Mouse (Mus musculus): ENCODE results near the gene Pxylp1.

The Pxylp1 gene

DNA sequence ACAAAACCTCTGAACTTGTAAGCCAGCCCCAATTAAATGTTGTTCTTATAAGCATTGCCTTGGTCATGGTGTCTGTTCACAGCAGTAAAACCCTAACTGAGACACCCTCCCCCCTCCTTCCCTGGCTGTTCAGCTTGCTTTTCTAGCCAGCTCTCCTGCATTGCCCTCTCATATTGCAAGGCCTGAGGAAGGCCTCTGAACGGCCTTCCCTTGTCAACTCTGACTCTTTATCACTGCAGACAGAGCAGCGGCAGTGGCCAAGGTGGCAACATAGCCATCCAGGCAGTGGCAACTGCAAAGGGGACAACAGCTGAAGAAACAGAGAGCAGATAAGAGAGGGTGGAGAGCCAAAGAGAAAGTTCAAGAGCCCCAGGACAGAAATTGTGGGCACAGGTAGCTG lies 64.4 kb downstream of the Pxylp1 start:
- ATAC-seq (ENCODE audit: insufficient number of reproducible peaks, low FRiP score, low TSS enrichment): no peak

DNA sequence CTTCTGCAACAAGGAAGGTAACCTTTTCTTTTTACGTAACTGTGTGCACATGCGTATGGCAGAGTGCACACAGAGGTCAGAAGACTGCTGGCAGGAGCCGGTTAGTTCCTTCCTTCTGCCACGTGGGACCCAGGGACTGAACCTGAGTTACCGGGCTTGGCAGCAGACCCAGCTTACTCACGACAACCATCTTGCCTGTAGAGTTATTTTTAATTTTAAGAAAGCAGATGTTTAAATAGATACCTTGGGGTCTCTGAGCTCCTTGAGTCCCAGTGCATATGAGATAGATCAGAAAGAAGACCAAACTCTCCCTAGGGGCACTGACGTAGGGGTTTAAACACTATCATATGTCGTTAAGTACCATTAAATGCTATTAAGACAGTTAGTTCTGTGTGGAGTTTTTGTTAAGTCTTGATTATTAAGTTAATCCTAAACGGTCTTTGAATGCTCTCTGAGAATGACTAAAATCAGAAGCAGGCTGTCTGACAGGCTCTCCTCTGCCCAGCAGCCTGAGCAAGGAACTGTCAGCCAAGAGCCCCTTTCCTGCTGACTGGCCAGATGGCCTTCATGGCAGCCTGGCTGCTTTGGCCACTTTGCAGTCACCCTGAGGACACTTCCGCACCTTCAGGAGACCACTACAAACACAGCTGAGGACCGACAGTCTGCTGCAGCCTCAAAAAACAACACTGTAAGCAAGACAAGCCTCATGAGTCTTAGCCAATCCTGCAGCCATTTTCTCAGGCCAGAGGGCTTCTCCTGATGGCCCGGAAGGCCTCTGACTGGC lies 65.3 kb downstream of the Pxylp1 start:
- ATAC-seq (ENCODE audit: insufficient number of reproducible peaks, low FRiP score, low TSS enrichment): peak; percentile 83

DNA sequence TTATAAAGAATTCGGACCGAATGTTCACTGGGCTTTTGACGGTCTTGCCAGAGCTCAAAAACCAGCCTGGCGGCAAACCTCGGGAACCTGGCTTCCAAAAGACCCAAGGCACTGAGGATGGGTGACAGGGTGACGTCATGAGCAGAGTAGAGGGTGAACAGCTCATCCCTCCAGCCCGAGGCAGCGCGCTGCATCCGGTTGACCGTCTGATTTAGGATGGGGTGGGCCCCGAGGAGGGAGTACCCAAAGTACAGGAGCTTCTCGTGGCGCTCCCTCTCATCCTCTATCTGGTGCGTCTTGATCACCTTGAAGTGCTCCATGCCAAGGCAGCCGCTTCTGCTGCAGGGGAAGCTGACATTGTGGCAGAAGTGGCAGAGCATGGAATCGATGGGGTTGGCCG lies 67.6 kb downstream of the Pxylp1 start:
- ATAC-seq (ENCODE audit: insufficient number of reproducible peaks, low FRiP score, low TSS enrichment): no peak

DNA sequence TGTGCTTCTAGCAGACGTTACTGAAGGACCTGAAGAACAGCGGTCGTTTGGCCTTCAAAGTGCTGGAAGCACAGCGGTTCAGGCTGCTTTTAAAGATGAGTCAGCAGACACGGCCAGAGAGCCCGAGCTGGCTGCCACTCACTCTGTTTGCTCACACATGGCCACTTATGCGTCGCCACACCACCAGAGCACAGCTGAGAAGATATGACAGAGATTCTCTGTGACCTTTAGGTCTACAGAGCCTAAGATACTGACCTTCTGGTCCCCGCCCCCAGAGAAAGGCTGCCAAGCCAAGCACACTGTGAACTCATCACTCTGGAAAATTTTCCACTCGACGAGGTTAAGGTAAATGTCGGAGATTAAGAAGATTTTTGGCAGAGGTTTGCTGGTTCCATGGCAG lies 68.4 kb downstream of the Pxylp1 start:
- no peak for ATAC-seq (ENCODE audit: insufficient number of reproducible peaks, low FRiP score, low TSS enrichment)

DNA sequence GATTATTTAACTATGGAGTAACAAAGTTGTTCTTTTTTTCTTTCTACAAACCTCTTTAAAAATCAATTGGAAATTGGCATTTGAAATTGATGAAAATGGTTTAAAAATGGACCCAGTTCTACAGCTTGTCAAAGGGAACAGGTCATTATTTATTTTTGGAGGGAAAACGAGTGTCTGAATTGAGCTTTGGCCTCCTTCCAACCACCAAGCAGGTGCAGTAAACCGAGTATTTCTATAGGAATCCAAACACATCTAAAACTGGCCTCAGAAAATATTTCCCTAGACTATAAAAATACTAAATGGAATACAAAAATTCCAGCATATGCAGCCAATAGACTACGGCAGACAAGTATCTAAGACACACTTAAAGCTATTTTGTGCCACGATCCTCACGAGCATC lies 68.9 kb downstream of the Pxylp1 start:
- no peak for ATAC-seq (ENCODE audit: insufficient number of reproducible peaks, low FRiP score, low TSS enrichment)

DNA sequence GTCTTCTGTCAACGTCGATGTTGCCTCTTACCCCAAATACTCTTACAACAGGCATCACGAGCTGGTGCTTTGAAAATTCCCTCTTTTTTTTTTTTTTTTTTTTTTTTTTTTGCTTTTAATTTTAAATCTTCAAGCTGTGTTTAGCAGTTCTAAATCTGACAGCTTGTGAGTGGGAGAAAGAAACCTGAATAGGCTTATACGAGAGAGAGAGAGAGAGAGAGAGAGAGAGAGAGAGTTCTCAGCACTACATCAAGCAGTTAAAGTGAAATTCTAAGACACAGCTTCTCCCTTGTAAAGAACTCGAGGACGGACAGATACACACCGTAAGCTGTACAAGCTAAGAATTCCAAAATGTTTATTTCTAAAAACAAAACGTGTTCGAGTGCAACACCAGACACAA lies 69.5 kb downstream of the Pxylp1 start:
- ATAC-seq (ENCODE audit: insufficient number of reproducible peaks, low FRiP score, low TSS enrichment): no peak

DNA sequence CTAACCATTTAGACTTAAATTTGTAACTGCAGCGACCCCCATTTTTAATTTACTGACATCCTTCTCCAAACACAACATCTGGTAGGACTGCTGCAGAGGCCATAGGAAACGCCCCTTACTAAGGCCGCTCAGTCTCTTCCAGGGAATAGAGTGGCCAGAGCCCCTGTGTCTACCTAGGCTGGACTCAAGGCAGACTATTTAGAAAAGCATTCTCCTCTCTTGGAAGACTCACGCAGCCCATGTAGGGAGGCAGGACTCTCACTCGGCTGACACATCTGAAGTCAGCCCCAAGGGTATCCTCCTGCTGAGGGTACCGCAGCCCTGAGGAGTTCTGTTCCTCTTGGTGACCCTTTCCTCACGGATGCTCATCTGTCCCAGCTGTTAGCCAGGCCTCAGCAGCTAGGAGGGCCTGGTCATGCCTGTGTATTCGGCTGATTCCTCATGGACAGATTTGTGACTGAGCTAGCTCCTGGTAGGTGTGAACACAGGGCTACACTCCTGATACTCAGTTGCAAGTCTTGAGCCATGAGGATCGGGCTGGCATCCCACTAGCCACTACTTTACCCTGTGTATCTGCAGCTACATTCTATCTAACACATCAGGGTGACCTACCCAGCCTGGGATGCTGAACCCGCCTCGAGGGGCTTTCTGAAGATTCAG lies 73.5 kb downstream of the Pxylp1 start:
- 0 out of 2 replicates have a peak, but pooled peaks have one; percentile 29 for ATAC-seq (ENCODE audit: insufficient number of reproducible peaks, low FRiP score, low TSS enrichment)

DNA sequence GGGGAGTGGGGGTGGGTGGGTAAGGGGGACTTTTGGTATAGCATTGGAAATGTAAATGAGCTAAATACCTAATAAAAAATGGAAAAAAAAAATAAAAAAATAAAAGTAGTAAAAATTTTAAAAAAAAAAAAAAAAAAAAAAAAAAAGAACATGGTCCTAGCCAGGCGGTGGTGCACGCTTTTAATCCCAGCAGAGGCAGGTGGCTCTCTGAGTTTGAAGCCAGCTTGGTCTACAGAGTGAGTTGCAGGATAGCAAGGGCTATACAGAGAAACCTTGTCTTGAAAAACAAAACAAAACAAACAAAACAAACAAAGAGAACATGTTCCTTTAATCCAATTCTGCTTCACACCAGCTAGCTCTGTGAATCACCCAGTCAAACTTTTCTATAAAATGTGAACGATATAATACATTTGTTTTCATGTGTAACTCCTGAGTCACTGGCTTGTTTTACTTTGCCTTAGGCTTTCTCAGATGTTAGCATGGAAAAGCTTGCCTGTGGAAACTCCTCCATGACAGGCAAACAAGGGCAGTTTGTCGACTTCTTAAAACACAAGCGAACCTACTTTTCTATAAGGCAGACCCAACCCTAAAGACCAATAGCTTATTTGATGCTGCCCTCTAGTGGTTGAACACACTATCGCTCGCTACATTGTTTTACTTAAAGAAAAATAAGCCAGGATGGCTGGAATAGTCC lies 74.2 kb downstream of the Pxylp1 start:
- ATAC-seq (ENCODE audit: insufficient number of reproducible peaks, low FRiP score, low TSS enrichment): peak; percentile 64; the same call in 1 of the 2 replicates

DNA sequence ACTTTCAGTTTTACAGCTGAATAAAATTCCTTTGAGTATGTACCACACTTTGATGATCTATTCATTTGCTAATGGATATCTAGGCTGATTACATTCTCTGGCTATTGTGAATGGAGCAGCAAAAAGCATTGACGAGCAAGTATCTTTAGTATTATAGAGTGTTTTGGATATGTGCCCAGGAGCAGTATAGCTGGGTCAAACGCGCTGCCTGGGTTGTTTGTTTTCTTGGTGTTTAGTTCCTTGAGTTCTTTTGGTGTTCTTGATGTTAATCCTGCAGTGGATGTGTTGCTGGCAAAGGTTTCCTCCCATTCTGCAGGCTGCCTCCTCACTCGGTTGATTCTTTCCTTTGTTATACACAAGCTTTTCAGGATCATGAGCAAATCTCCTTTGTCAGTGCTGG lies 80.5 kb downstream of the Pxylp1 start:
- no peak for ATAC-seq (ENCODE audit: insufficient number of reproducible peaks, low FRiP score, low TSS enrichment)

DNA sequence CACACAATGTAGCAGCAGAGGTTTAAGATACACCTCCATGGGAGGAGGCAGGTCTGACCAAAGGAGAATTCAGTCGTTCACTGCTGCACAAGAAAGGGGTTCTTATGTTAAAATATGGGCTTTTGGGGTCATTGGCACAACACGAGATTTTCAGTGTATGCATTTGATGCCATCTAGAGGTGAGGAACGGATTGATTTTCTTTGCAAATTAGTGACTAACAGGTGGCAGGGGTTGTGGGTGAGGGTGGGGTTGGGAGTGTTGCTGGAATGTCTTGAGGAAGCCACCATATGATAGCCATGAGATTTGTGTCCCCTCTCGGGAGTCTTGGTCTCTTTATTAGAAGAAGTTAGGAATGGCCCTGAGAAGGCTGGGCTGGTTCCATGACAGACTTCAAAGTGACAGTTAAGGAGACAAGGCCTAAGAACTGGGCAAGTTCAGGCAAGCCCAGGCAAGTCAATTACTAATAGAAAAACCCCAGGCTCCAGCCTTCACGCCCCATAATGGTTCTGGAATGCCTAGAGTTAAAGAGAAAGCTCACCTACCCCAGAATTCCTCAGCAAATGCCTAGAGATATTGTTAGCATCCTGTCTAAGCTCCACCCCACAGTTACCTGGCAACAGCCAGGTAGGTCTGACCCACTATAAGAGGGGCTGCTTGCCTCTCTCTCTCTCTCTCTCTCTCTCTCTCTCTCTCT lies 92.2 kb downstream of the Pxylp1 start:
- ATAC-seq (ENCODE audit: insufficient number of reproducible peaks, low FRiP score, low TSS enrichment): no peak

DNA sequence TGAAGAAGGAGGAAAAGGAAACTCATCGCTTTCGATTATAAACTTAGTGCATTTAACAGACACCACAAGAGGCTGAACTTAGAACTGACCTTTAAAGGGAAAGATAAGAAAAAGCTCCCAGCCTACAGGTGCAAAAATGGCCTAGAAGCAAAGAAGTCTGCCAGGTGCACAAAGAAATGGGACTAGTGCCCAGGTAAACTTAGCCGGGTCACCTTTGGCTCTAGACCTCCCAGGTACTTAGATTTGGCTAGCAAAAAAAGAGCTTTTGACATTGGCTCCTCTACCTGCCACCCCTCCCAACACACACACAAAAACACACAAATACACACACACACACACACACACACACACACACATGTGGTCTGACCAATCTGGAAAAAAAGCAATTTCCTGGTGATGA lies 95.2 kb downstream of the Pxylp1 start:
- no peak for ATAC-seq (ENCODE audit: insufficient number of reproducible peaks, low FRiP score, low TSS enrichment)

DNA sequence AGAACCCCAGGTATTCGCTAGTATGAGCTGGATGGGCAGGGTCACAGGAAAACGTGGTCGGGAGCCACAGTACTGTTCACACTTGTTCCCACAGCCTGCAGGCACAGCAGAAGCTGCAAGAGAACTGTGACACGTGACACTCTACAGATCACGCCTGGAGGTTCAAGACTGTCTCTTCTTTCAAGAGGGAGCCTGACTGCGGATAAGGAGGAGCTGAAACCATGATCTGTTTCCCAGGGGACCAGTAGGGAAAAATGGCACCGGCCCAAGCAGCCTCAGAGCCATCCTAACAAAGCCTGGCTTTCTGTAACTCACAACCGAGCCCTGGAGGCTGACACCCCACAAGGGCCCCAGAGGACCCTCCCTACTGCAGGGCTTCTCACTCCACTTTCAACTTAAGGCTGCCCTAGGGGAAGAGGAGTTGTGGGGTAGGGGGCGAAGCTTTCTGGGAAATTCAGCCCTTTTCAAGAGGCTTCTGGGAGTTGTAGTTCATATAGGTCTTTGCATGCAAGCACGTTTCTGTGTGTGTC lies 97.0 kb downstream of the Pxylp1 start:
- peak; percentile 88 for ATAC-seq (ENCODE audit: insufficient number of reproducible peaks, low FRiP score, low TSS enrichment)

DNA sequence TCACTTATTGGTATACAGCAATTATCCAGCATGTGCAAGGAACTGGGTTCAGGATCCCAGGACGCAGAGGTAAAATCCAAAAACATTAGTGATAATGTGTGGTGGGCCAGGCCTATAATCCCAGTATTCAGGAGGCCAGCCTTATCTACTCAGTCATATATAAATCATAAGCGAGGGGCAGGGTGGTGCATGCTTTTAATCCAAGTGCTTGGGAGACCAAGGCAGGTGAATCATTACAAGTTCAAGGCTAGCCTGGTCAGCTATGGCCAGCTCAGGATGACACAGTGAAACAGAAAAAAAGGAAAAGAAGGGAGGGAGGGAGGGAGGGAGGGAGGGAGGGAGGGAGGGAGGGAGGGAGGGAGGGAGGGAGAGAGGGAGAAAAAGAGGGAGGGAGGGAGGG lies 97.9 kb downstream of the Pxylp1 start:
- ATAC-seq (ENCODE audit: insufficient number of reproducible peaks, low FRiP score, low TSS enrichment): no peak

DNA sequence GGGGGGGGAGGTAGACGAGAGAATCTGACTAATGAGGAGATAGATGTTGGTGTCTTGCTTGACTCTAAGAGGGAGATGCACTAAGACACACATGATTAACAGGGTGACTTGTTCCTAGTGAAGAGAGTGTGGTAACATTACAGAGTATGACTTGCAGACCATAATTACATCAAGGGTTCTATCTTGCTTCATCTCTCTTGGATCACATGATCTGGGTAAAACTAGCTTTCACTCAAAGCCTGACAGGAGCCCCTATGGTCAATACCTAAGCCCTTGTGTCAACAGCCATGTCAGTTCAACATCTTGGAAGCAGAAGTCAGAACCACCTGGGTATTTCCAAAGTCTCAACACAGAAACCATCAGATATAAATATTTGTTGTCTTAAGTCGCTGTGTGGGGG lies 99.9 kb downstream of the Pxylp1 start:
- ATAC-seq (ENCODE audit: insufficient number of reproducible peaks, low FRiP score, low TSS enrichment): no peak

DNA sequence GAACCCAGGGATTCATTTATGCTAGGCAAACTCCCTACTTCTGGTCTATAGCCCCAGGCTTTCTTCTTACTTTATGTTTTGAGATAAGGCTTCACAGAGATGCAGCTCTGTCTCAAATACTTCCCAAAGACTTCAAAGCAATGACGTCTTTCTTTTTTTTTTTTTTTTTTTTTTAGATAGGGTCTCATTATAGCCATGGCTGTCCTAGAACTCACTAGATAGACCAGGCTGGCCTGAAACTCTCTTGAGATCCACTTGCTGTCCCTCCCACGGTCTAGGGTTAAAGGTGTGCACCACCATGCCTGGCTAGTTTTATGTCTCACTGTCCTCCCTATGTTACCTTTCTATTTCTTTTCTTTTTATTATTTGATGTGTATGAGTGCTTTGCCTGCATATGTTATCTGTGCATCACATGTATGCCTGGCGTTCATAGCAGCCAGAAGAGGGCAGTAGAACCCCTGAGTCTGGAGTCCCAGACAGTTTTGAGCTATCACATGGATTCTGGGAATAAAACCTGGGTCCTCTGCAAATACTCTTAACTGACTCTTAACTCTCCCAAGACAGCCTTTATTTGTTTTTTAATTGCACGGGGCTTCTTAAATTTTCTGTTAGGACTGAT lies 102.0 kb downstream of the Pxylp1 start:
- ATAC-seq (ENCODE audit: insufficient number of reproducible peaks, low FRiP score, low TSS enrichment): no peak

DNA sequence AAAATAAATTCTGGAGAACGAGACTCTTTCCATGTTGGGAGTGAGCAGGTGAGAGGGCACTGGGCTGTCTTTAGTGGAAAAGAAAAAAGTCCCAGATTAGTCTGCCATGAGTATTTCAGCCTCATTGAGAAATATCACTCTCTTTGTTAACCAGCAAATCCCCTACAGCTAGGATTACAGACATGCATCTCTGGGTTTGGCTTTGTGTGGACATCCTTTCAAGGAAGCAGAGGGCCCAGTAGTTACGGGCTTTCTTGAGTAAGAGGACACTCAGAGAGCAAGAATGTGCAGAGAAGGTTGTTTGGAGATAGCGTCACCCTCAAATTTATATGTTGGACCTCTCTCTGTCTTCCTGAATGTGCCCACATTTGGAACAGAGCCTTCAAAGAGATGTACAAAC lies 102.6 kb downstream of the Pxylp1 start:
- no peak for ATAC-seq (ENCODE audit: insufficient number of reproducible peaks, low FRiP score, low TSS enrichment)

DNA sequence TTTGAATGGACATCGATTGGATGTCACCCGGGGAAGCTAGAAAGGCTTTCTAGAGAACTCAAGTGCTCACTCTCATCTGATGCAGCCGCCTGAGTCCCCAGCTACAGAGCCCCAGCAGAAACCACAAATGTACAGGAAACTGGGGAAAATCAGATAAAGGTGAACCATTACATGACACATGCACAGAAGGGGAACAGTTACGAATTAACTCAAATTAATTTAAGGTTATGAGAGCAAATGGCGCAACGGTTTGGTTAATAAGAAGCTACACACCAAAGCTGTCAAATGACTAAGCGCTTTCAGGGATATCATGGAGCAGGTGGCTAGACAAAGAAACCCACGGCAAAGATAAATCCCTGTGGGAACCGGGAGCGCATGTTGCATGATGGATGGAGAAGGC lies 104.7 kb downstream of the Pxylp1 start:
- ATAC-seq (ENCODE audit: insufficient number of reproducible peaks, low FRiP score, low TSS enrichment): no peak

DNA sequence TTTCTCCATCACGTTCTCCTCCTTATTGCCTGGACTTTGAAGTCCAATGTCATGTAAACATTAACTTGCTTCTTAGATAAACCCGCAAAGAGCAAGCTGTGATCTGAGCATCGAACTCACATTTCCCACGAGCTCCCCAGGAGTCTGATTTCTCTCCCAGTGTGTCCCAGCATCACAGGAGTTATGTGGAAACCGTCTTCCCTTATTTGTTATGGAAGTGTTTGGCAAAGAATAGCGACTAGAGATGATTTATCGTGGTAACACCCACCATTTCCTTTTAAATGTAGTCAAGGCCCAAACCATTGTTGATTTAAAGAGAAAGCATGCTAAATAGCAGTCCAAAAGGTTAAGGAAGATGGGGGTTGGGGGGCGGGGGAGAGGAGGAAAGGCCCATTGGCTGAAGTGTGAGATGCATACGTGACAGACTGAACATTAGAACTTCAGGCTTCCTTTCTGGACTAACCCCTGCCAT lies 106.6 kb downstream of the Pxylp1 start:
- ATAC-seq (ENCODE audit: insufficient number of reproducible peaks, low FRiP score, low TSS enrichment): no peak

DNA sequence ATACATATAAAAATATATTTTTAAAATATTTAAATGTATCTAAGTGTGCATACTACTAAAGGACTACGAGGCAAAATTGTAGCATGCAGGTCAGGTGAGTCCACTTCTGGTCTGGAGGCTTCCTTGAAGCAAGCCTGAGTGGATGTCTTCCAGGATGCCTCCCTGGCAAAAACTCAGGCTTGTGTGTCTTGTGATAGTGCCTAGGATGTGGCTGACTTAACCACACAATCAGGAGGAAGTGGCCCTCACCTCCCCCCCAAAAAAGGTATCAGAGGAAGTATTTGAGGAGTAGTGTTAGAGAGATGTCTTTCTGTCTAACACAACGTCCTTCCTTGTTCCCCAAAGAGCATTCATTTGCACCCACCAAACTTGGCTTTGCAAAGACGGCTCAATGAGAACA lies 107.3 kb downstream of the Pxylp1 start:
- ATAC-seq (ENCODE audit: insufficient number of reproducible peaks, low FRiP score, low TSS enrichment): no peak

DNA sequence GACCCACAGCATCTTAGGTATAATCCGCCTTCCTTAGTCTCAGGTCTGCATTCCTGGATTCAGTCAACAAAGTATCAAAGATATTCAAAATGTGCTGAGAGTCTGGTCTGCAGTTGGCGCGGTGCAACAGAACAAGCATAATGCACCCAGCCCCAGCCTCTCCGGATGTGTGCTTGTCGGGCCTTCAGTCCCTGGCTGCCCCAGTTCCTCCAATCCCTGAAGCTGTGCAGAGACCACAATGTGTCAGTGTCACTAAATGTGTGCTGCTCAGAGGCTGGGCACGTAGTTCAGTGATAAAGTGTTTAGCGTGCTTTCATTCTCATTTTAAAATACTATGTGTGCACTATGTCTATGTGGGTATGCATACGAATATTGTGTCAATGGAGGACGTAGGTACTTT lies 108.8 kb downstream of the Pxylp1 start:
- ATAC-seq (ENCODE audit: insufficient number of reproducible peaks, low FRiP score, low TSS enrichment): no peak
